Mouse (Mus musculus): Measurements from ENCODE around the gene Rfc1.
"Not testable (repeated sequence)": the region's sequence is repeated elsewhere in the genome, so short reads cannot be mapped to it uniquely, and the experiment has no call there.

Gene Rfc1

DNA sequence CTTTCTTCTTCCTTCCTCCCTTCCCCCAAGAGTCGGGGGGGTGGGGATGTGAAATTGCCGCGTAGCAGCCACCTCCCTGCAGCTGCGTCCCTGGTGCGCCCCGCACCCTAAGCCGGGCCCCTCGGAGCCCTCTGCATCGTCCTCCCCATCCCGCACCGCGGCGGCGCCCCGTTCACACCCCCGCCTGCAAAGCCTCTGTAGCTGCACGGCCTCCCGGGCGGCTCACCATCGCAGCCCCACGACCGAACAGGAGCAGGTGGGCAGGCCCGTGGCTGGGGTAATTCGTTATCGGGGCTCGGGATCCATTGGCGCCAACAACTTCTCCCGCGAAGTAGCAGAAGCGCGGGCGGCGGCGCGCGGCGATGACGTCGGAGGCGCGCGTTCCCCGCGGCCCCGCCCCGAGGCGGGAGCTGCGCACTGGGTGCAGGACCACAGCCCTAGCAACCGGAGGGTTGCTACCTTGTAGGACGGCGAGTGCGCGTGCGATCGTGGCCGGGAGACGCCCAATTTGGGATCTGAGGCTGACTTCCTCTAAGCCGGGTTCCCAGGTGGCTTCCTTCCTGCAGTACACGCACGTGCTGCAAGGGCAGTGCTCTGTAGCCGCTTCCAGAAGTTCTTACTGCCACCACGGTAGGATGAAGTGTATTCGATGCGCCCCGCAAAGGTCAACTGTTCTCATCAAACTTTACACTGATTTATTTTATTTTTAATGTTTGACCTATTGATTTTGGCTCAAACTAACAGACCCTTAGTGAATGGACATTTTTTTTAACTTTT is at the start of gene Rfc1:
Rfc1 (minus strand) TSS at position 373 of the 777 bp plus-strand sequence.
- peak; percentile 88 for DNase-seq

DNA sequence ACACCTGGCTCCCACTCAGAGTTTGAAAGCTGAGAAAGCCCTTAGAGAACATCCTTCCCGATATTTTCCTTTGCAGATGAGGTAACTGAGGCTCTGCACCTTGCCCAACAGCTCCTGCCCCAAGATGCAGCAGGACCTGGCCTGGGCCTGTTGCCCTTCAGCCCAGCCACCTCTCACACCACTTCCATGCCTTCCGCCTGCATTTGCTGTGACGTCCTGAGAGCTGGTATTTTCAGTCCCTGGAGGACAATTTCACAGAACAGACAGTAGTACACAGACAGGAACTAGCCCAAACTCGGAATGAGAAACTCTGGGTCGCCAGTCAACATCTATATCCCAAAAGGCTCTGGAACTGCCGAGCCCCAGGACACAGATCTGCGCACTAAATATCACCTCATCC is 39.3 kb upstream of the Rfc1 start:
- no peak for DNase-seq

GRCm38 (mm10) chr5:65371551-65371950 is 36.1 kb upstream of the Rfc1 start:
- DNase-seq, result no peak

- DNase-seq, result no peak
Observed at GRCm38 (mm10) chr5:65367837-65368236, 32.4 kb upstream of the Rfc1 start.

GRCm38 (mm10) chr5:65357771-65358170 is 22.3 kb upstream of the Rfc1 start:
- no peak for DNase-seq

DNA sequence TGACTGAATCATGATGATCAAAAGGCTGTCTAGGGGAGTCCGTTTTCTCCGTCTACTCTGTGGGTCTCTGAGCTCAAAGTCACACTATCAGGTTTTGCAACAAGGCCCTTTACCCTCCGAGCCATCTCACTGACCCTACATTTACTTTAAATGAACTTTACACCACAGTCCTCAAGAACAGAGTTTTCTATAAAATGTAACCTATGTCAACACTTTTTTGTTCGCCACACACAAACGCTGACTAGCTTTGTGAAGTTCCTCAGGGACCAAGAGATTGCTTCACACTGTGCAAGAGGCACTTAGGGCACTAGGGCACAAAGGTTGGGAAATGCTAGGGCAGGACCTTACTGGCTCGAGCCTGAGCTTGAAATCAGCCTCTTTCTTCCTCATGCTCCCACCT is 21.4 kb upstream of the Rfc1 start:
- DNase-seq, result no peak

GRCm38 (mm10) chr5:65354985-65355384 is 19.5 kb upstream of the Rfc1 start:
- DNase-seq, result no peak

DNA sequence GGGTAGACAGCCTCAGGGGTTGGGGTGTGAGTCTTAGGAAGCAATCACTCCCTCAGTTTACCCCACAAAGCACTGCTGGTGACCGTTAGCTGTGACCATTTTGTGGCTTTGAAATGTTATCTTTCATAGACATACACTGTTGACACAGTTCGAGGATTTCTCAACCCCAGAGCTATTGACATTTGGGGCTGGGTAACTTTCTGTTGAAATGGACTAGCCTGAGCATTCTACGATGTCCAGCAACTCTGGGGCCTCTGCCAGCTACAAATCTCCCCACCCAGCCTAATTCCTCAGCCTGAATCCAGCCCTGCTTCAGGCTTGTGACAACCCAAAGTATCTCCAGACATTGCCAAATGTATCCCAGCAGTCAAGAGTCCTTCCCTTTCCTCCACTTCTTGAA is 18.6 kb upstream of the Rfc1 start:
- no peak for DNase-seq

DNA sequence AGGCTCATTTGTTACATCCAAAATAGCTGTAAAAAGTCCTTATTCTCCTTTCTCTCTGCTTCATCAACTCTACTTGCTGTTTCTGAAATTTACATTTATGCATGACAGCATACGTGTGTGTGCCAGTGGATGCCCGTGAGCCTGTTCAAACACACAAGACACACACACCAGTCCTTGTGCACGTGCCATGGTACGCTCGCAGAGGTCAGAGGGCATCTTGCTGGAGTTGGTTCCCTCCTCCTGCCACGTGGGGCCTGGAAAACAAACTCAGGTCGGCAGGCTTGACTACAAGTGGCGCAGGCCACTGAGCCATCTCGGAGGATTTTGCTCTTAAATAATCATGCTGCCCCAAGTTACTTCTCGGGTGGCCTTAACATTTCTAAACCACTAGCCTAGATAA is 15.0 kb upstream of the Rfc1 start:
- no peak for DNase-seq

- DNase-seq, result no peak
Observed at GRCm38 (mm10) chr5:65348168-65348567, 12.7 kb upstream of the Rfc1 start, which contains the start of gene Klb. TSS of gene Klb (plus strand) at chr5:65348314.

GRCm38 (mm10) chr5:65340167-65340566 is 4.7 kb upstream of the Rfc1 start:
- no peak for DNase-seq

GRCm38 (mm10) chr5:65338394-65338793 is 2.9 kb upstream of the Rfc1 start:
- DNase-seq, result no peak

DNA sequence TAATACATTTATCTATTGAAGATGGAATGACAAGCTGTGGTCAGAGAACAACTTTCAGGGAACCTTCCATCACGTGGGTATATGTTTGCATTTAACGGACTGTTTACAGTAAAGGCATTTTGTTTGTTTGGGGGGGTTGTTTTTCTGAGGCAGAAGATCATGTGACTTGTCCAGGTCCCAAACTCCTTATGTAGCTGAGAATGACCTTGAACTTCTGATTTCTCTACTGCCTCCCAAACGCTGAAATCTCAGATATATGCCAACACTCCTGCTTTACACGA is 545 bp upstream of the Rfc1 start:
- DNase-seq, result no peak

DNA sequence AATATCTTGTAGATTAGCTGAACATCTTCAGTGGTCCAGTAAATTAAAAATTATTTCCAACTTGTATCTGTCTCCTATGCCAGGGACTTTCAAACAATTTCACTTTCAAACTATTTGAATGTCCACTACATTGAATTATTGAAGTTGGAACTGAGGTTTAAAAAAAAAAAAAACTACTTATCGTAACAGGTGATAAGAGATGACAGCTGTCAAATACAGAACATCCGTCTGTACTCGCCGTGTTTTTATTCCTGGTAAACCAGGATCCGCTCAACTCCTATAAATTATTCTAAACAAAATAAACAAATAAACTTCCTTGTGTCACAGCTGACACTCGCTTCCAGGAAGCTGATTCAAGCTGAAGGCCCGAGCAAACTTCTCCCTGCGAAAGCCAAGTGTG is 682 bp downstream of the Rfc1 start:
- no peak for DNase-seq

- no peak for DNase-seq
Observed at GRCm38 (mm10) chr5:65329971-65330370, 5.5 kb downstream of the Rfc1 start.

DNA sequence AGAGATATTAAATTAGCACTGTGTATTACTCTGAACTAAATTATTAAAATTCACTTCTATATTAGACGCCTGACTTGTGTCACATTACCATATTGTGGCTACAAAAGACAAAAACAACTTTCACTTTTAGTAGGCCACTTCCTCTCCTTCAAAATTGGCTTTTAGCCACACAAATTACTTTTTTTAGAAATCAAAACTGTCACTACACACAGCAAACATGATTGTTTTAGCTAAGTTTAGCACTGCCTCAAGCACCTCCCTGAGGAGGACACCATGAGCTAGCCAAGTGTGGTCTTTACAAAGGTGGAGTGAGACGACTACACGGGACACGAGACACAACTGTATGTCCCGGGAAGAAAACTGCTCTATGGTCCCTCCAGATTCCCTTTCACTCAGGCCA is 9.3 kb downstream of the Rfc1 start:
- no peak for DNase-seq

DNA sequence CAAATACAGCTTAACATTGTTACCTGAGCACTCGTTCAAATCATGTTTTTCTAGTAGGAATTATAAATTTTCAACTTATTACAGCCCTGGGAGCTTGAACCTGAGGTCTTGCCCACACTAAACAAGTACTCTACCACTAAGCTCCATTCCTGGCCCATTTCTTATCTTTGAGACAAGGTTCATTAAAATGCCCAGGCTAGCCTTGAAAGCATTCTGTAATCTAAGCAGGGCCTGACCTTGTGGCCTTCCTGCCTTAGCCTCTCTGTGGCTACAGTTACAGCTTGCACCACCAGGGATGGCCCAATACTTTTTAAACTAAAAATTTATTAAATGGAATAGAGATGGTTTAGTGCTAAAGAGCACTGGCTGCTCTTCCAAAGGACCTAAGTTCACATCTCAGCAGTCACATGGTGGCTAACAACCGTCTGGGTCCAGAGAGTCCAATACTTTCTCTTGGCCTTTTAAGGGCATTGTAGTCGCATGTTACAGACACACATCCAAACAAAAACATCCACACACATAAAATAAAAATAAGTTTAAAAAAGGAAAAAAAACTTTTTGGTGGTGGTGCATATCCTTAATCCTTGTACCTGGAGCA is 10.6 kb downstream of the Rfc1 start:
- no peak for DNase-seq

DNA sequence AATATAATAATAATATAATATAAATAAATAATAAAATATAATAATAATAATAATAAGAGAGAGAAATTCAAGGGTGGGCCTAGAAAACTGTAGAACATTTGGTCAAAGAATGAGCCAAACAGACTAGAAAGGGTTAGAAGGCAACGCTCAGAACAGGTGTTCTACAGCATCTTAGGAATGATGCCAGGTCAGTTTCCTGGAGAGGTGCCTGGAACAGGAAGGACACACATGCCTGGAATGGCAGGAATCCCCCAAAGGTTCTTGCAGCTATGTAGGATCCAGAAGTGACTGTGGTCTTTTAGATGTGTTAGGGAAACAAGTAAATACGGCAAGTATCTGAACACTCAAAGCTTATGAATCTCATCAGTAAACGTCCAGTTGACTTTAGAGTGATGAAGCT is 11.2 kb downstream of the Rfc1 start:
- DNase-seq, result peak; percentile 59

- no peak for DNase-seq
Observed at GRCm38 (mm10) chr5:65322165-65322564, 13.3 kb downstream of the Rfc1 start.

DNA sequence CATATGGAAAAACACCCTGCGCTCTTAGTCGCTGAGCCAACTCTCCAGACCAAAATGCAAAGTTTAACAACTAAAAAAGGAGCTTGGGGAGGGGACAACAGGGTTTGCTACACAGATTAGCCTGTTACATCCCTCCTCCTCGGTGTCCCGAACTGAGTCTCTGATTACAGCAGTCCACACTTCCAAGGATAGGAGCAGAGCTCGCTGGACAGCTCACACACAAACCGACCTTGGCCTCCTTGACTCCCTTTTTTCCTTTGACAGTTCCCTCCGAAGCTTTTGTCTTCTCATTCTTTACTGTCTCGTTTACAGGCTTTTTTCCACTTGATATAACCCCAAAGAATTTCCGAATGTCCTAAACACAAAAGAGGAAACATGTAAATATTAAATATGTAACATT is 16.3 kb downstream of the Rfc1 start:
- no peak for DNase-seq

- no peak for DNase-seq
Observed at GRCm38 (mm10) chr5:65308866-65309265, 26.6 kb downstream of the Rfc1 start.

DNA sequence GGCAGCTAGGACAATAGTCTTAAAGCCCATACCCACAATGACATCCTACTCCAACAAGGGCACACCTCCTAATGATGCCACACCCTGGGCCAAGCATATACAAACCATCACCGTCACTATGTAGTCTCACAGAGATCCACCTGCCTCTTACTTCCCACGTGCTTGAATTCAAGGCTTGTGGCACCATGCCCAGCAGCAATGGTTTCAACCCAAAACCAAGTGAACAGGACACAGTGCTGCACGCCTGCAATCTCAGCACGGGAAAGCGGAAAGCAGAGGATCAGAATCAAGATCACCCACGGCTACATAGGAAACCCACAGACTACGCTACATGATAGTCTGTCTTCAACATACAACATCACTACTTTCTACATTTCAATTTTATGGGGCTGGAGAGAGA is 27.3 kb downstream of the Rfc1 start:
- no peak for DNase-seq

DNA sequence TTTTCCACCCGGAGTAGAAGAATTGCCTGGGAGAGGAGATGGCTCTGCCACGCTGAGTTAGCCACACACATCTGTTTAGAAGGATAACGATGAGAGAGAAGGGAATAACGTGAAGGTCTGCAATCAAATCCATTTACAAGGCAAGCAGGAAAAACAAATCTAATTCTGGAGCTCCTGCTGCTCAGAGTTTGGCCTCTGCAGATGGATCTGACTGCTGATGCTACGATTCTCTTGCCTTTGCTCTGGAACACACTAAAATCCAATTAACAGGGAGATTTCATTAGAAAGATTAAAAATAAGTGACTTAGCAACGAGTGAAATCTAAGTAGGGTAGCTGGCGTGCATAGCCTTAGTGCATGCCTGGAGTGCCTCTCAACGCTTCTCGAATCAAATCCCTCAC is 30.0 kb downstream of the Rfc1 start:
- no peak for DNase-seq

DNA sequence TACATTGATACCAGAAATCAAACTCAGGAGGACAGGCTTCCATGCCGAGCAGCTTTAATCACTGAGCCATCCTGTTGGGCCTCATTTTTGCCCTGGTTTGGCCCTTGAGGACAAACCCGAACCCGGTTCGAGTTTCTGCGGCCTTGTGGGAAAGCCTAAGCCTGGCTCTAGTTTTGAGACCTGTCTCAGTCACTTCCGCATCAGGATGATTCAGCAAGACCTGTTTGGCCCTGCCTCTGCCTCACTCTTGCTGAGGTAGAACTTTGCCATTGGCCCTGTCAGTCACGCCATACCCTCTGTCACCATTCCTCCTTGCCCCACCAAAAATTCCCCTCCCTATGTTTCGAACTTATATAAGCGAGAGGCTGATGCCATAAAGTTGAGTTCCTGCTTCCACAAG is 35.3 kb downstream of the Rfc1 start:
- no peak for DNase-seq

- DNase-seq, result not testable (repeated sequence)
Observed at GRCm38 (mm10) chr5:65299623-65300022, 35.8 kb downstream of the Rfc1 start.
